7 mouse cellular contexts compared by ENCODE assay signal in genomic region chr14:22019252-22019948, GRCm38 (mm10). TPM values are rescaled to one million over a fixed set of nuclear protein-coding genes. Genes with fewer than 3 reads are reported as not detected.
A peak's percentile ranks its signal among the peaks of the same experiment; 100 is the strongest.
DNase-seq lines count a peak whose midpoint lies in the region; ATAC-seq lines count a peak whose summit lies in the region.

Lrmda (plus strand) TSS chr14:22019712.

- peaks cover 36% of the 10 kb centered on the region for H3K27me3 ChIP-seq in forebrain, embryonic 11.5 days (ENCODE audit: control insufficient read depth, insufficient read depth, low read length)
- H3K27me3 ChIP-seq in heart, embryonic 15.5 days: peaks cover 12% of the 10 kb centered on the region; the same call in 1 of the 2 replicates
- no peaks in the 10 kb centered on the region for H3K27me3 ChIP-seq in liver, embryonic 16.5 days (ENCODE audit: control insufficient read depth, insufficient read depth, low read depth, low read length)
- no peaks in the 10 kb centered on the region for H3K27me3 ChIP-seq in neural tube, embryonic 11.5 days (ENCODE audit: control insufficient read depth, insufficient read depth, low read length)
- H3K27me3 ChIP-seq in stomach, embryonic 15.5 days (replicated peaks): no peaks in the 10 kb centered on the region

- H3K4me1 ChIP-seq in forebrain, embryonic 11.5 days (replicated peaks; ENCODE audit: control insufficient read depth, insufficient read depth, low read length): peaks cover 6% of the 10 kb centered on the region
- peaks cover 11% of the 10 kb centered on the region for H3K4me1 ChIP-seq in heart, embryonic 15.5 days (replicated peaks)
- peaks cover 3% of the 10 kb centered on the region for H3K4me1 ChIP-seq in liver, embryonic 16.5 days (ENCODE audit: control insufficient read depth, low read depth, low read length)
- H3K4me1 ChIP-seq in neural tube, embryonic 11.5 days (ENCODE audit: control insufficient read depth, insufficient read depth, low read length): 0 out of 2 replicates have a peak, but pooled peaks cover 7% of the 10 kb centered on the region
- H3K4me1 ChIP-seq in stomach, embryonic 15.5 days: peaks cover 14% of the 10 kb centered on the region

- peak within 1 kb of the TSS; percentile 29 for H3K4me3 ChIP-seq in forebrain, embryonic 11.5 days (ENCODE audit: low read depth, low read length)
- H3K4me3 ChIP-seq in heart, embryonic 15.5 days: peak within 1 kb of the TSS; percentile 52
- H3K4me3 ChIP-seq in liver, embryonic 16.5 days (ENCODE audit: low read depth, low read length): peak within 1 kb of the TSS; percentile 52
- H3K4me3 ChIP-seq in neural tube, embryonic 11.5 days (ENCODE audit: low read depth, low read length): peak within 1 kb of the TSS; percentile 27
- peak within 1 kb of the TSS; percentile 44 for H3K4me3 ChIP-seq in stomach, embryonic 15.5 days (replicated peaks)

- H3K9me3 ChIP-seq in forebrain, embryonic 11.5 days (ENCODE audit: control insufficient read depth, low read length): no peaks in the 10 kb centered on the region
- no peaks in the 10 kb centered on the region for H3K9me3 ChIP-seq in heart, embryonic 15.5 days (replicated peaks)
- no peaks in the 10 kb centered on the region for H3K9me3 ChIP-seq in liver, embryonic 16.5 days (replicated peaks; ENCODE audit: control insufficient read depth, low read length)
- no peaks in the 10 kb centered on the region for H3K9me3 ChIP-seq in neural tube, embryonic 11.5 days (ENCODE audit: control insufficient read depth, low read length)
- H3K9me3 ChIP-seq in stomach, embryonic 15.5 days: no peaks in the 10 kb centered on the region

- peak; percentile 71 for DNase-seq in brain, adult 2 months (ENCODE audit: low read depth, low spot score)
- peak; percentile 65 for DNase-seq in forebrain, embryonic 11.5 days (ENCODE audit: low spot score)
- peak; percentile 88 for DNase-seq in kidney, postnatal 14 days
- DNase-seq in neural tube, embryonic 11.5 days (ENCODE audit: low spot score): peak; percentile 49

- no peak for ATAC-seq in forebrain, embryonic 11.5 days (replicated peaks; ENCODE audit: low FRiP score)
- peak; percentile 91 for ATAC-seq in heart, embryonic 15.5 days (replicated peaks; ENCODE audit: insufficient number of reproducible peaks, insufficient read depth, low FRiP score, low read depth)
- ATAC-seq in liver, embryonic 16.5 days (ENCODE audit: low read depth): peak; percentile 83
- peak; percentile 38; the same call in 1 of the 2 replicates for ATAC-seq in neural tube, embryonic 11.5 days (ENCODE audit: insufficient read depth, low FRiP score, low TSS enrichment)
- ATAC-seq in stomach, embryonic 15.5 days (ENCODE audit: insufficient read depth, low FRiP score, low read depth): peak; percentile 89

- peak within 1 kb of the TSS; percentile 37; the same call in 1 of the 2 replicates for H3K9ac ChIP-seq in forebrain, embryonic 11.5 days (ENCODE audit: low read length)
- peak within 1 kb of the TSS; percentile 59 for H3K9ac ChIP-seq in heart, embryonic 15.5 days
- H3K9ac ChIP-seq in liver, embryonic 16.5 days (ENCODE audit: low read depth, low read length): peak within 1 kb of the TSS; percentile 59
- peak within 1 kb of the TSS; percentile 47 for H3K9ac ChIP-seq in neural tube, embryonic 11.5 days (ENCODE audit: low read length)
- peak within 1 kb of the TSS; percentile 12; the same call in 1 of the 2 replicates for H3K9ac ChIP-seq in stomach, embryonic 15.5 days

- peak within 1 kb of the TSS; percentile 65 for H3K4me2 ChIP-seq in forebrain, embryonic 11.5 days (ENCODE audit: low read depth, low read length, severe bottlenecking)
- H3K4me2 ChIP-seq in heart, embryonic 15.5 days: peak within 1 kb of the TSS; percentile 92
- peak within 1 kb of the TSS; percentile 72 for H3K4me2 ChIP-seq in liver, embryonic 16.5 days (ENCODE audit: low read depth, low read length)
- peak within 1 kb of the TSS; percentile 75 for H3K4me2 ChIP-seq in neural tube, embryonic 11.5 days (ENCODE audit: low read depth)
- H3K4me2 ChIP-seq in stomach, embryonic 15.5 days: peak within 1 kb of the TSS; percentile 92

- H3K36me3 ChIP-seq in forebrain, embryonic 11.5 days (ENCODE audit: control insufficient read depth, insufficient read depth, low read length): no peaks in the 10 kb centered on the region
- no peaks in the 10 kb centered on the region for H3K36me3 ChIP-seq in heart, embryonic 15.5 days
- no peaks in the 10 kb centered on the region for H3K36me3 ChIP-seq in liver, embryonic 16.5 days (ENCODE audit: control insufficient read depth, insufficient read depth)
- H3K36me3 ChIP-seq in neural tube, embryonic 11.5 days (ENCODE audit: control insufficient read depth, insufficient read depth, low read length): no peaks in the 10 kb centered on the region
- no peaks in the 10 kb centered on the region for H3K36me3 ChIP-seq in stomach, embryonic 15.5 days

- WGBS in forebrain, embryonic 11.5 days: 4% methylated on average over 33 of the region's 33 CpGs
- WGBS in heart, embryonic 15.5 days: 3% methylated on average over 33 of the region's 33 CpGs
- 0% methylated on average over 33 of the region's 33 CpGs for WGBS in liver, embryonic 16.5 days (ENCODE audit: insufficient replicate concordance)
- WGBS in neural tube, embryonic 11.5 days: 1% methylated on average over 33 of the region's 33 CpGs
- 2% methylated on average over 33 of the region's 33 CpGs for WGBS in stomach, embryonic 15.5 days

- no peak within 1 kb of the TSS for H3K27ac ChIP-seq in forebrain, embryonic 11.5 days (ENCODE audit: low read depth, low read length)
- no peak within 1 kb of the TSS; the same call in 1 of the 2 replicates for H3K27ac ChIP-seq in heart, embryonic 15.5 days
- H3K27ac ChIP-seq in liver, embryonic 16.5 days (ENCODE audit: low read length): peak within 1 kb of the TSS; percentile 62
- no peak within 1 kb of the TSS for H3K27ac ChIP-seq in neural tube, embryonic 11.5 days (ENCODE audit: low read depth, low read length)
- no peak within 1 kb of the TSS; the same call in 1 of the 2 replicates for H3K27ac ChIP-seq in stomach, embryonic 15.5 days

RNA-seq across cellular contexts. Expression of gene Lrmda, which starts in this region (rescaled TPM):
- polyA plus RNA-seq in forebrain, embryonic 11.5 days (2014; fragmentation: Nextera tagmentation; extraction: Ambion mirVana): not detected in 2 replicates
- polyA plus RNA-seq in heart, embryonic 15.5 days (2015; fragmentation: Nextera tagmentation; extraction: Ambion mirVana): 0.70 and 0.83 TPM in 2 replicates
- 0.46 TPM in 2 replicates for polyA plus RNA-seq in liver, embryonic 16.5 days (2015; fragmentation: Nextera tagmentation; extraction: Ambion mirVana)
- 0.66 TPM in 1 of 2 replicates, not detected in the other for polyA plus RNA-seq in neural tube, embryonic 11.5 days (2014; fragmentation: Nextera tagmentation; extraction: Ambion mirVana)
- 0.35 and 0.57 TPM in 2 replicates for polyA plus RNA-seq in stomach, embryonic 15.5 days (2015; fragmentation: Nextera tagmentation; extraction: Ambion mirVana)

Comparison
In these comparisons a context has a peak if more than half of its experiments do, and no peak if none do; other contexts are left out.
1. Peak in DNase-seq, H3K4me3 ChIP-seq, H3K9ac ChIP-seq and H3K4me2 ChIP-seq in forebrain, embryonic 11.5 days; RNA of the gene not detected or under 1 TPM.
2. Peak in ATAC-seq, H3K4me3 ChIP-seq, H3K9ac ChIP-seq and H3K4me2 ChIP-seq in heart, embryonic 15.5 days; RNA of the gene not detected or under 1 TPM.
3. Peak in ATAC-seq, H3K4me3 ChIP-seq, H3K27ac ChIP-seq, H3K9ac ChIP-seq and H3K4me2 ChIP-seq in liver, embryonic 16.5 days; RNA of the gene not detected or under 1 TPM.
4. Peak in DNase-seq, ATAC-seq, H3K4me3 ChIP-seq, H3K9ac ChIP-seq and H3K4me2 ChIP-seq in neural tube, embryonic 11.5 days; RNA of the gene not detected or under 1 TPM.
5. Peak in ATAC-seq, H3K4me3 ChIP-seq, H3K9ac ChIP-seq and H3K4me2 ChIP-seq in stomach, embryonic 15.5 days; RNA of the gene not detected or under 1 TPM.